Mouse (Mus musculus) layer of hippocampus, postnatal 10 days (tissue): ENCODE data around the gene Scn3b. TPM values are rescaled to one million over a fixed set of nuclear protein-coding genes. Genes with fewer than 3 reads are reported as not detected.

Source experiments
- DNase-seq, 2 experiments: peaks; one replicate each; pipeline ENCODE4 v3.0.0; 2021; ENCODE audit warnings: low spot score in 2 of 2
- total RNA-seq, 2 experiments: library from RNA; stranded (reverse); gene quantifications; 2 replicates each; pipeline ENCODE4 v1.2.3; 2021

Gene Scn3b
- total RNA-seq, 2 experiments from 2014 or later = 205 to 209 TPM

GRCm38 (mm10) chr9:40268040-40268747 is 823 bp upstream of the Scn3b start:
- no peak for DNase-seq

- no peak for DNase-seq
Observed at GRCm38 (mm10) chr9:40268748-40269102, 292 bp upstream of the Scn3b start.

GRCm38 (mm10) chr9:40269880-40270279 is 863 bp downstream of the Scn3b start:
- DNase-seq = no peak

- DNase-seq = no peak
Observed at GRCm38 (mm10) chr9:40271075-40271474, 2.1 kb downstream of the Scn3b start.

GRCm38 (mm10) chr9:40272822-40273221 is 3.8 kb downstream of the Scn3b start:
- DNase-seq = no peak

- DNase-seq = no peak
Observed at GRCm38 (mm10) chr9:40275904-40276303, 6.9 kb downstream of the Scn3b start.

GRCm38 (mm10) chr9:40277671-40278070 is 8.7 kb downstream of the Scn3b start:
- no peak for DNase-seq

- DNase-seq = no peak
Observed at GRCm38 (mm10) chr9:40279438-40279837, 10.4 kb downstream of the Scn3b start.

- DNase-seq = no peak
Observed at GRCm38 (mm10) chr9:40282968-40283367, 14.0 kb downstream of the Scn3b start.

GRCm38 (mm10) chr9:40292475-40292874 is 23.5 kb downstream of the Scn3b start:
- DNase-seq = no peak

GRCm38 (mm10) chr9:40293286-40293685 is 24.3 kb downstream of the Scn3b start:
- no peak for DNase-seq

GRCm38 (mm10) chr9:40293740-40294139 is 24.7 kb downstream of the Scn3b start:
- DNase-seq = no peak

- no peak for DNase-seq
Observed at GRCm38 (mm10) chr9:40294210-40294609, 25.2 kb downstream of the Scn3b start.

- DNase-seq = no peak
Observed at GRCm38 (mm10) chr9:40294866-40295265, 25.8 kb downstream of the Scn3b start.

- no peak for DNase-seq
Observed at GRCm38 (mm10) chr9:40296251-40296650, 27.2 kb downstream of the Scn3b start.

GRCm38 (mm10) chr9:40297969-40298368 is 29.0 kb downstream of the Scn3b start:
- no peak for DNase-seq

GRCm38 (mm10) chr9:40299323-40299722 is 30.3 kb downstream of the Scn3b start:
- no peak for DNase-seq

GRCm38 (mm10) chr9:40300018-40300989 is 31.3 kb downstream of the Scn3b start:
- DNase-seq = no peak

GRCm38 (mm10) chr9:40301475-40301874 is 32.5 kb downstream of the Scn3b start:
- no peak for DNase-seq

GRCm38 (mm10) chr9:40302375-40302774 is 33.4 kb downstream of the Scn3b start:
- no peak for DNase-seq

- no peak for DNase-seq
Observed at GRCm38 (mm10) chr9:40304243-40304642, 35.2 kb downstream of the Scn3b start.

GRCm38 (mm10) chr9:40307311-40307710 is 38.3 kb downstream of the Scn3b start:
- no peak for DNase-seq
